Mouse (Mus musculus) heart, postnatal 0 days (tissue): ENCODE measurements at regions not wholly inside any gene's neighbourhood (a gene's known extent, or its start where the extent isn't known, plus 50 kb on each side); places are given as distances from the start of the nearest gene placed in this dataset.

Source experiments
- CTCF ChIP-seq: IDR thresholded peaks from 2 replicates; pipeline ENCODE4 v1.5.1; 2016; ENCODE audit warnings: antibody characterized with exemption, control low read depth, low read depth
- EP300 ChIP-seq: IDR thresholded peaks from 2 replicates; pipeline ENCODE4 v1.6.1; 2016; ENCODE audit warnings: antibody characterized with exemption, low read depth

DNA sequence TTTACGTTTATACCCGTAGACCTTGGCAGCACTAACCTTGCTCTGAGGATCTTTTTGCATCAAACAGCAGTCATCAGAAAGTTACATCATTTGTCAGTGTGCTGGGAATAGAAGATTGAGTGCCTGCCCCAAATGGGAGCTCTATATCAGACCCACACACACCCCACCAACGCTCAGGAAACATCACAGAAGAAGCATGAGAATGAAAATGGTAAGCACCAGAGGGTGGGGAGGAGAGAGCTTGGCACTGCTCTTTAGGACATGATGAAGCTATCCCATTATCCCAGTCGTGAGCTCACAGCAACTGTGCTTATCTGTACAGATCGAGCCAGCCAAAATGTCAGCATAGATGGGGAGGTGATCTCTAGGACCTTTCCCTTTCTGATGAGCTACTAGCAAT lies 172.5 kb upstream of the Castor2 start:
- TF ChIP-seq CTCF: no peak
- no peak for TF ChIP-seq EP300
